ENCODE assay signal across 37 mouse cellular contexts in the genomic region with DNA sequence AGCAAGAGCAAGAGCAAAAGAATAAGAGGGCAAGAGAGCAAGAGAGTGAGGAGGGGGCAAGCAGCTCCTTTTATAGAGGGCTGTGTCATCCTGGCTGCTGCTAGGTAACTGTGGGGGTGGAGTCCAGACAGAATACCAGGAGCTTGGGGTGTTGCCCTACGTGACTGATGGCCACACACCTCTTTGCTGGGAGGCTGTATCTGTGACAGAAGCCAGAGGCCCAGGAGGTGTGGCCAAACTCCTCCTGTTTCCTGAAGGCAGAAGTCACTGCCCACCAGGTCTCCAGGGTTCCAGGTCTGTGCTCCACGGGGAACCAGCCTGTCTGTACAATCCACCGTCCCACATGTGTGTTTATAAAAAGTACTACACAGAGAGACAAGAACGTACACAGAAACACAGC. TPM values are rescaled to one million over a fixed set of nuclear protein-coding genes. Genes with fewer than 3 reads are reported as not detected.
DNase-seq lines count a peak whose midpoint lies in the region; ATAC-seq and TF ChIP-seq lines count a peak whose summit lies in the region.
"Had no signal": no experiment of that assay in that cellular context is flagged by ENCODE, and none has a peak within 500 bp of the region (broad histone marks: within the 10 kb centered on the region; RNA-seq: fewer than 3 reads in every experiment).

No protein-coding gene starts in this region.

- H3K79me2 ChIP-seq in heart, adult 2 months (replicated peaks; ENCODE audit: control insufficient read depth, insufficient read depth, low read length) = no peaks in the 10 kb centered on the region

- H3K4me3 ChIP-seq in heart, embryonic 14.5 days (ENCODE audit: control insufficient read depth in 1 of 2, insufficient read depth in 1 of 2, low read depth in 1 of 2, low read length in 2 of 2) = no peak overlapping the region
- H3K4me3 ChIP-seq in heart, adult 2 months = no peak overlapping the region
- H3K4me3 ChIP-seq in intestine, embryonic 16.5 days (ENCODE audit: low read length) = no peak overlapping the region
- H3K4me3 ChIP-seq: embryonic facial prominence, embryonic 13.5 days; forebrain, embryonic 10.5 days; hindbrain, embryonic 15.5 days; limb, embryonic 13.5 days had no signal

- 28% methylated on average over 4 of the region's 4 CpGs for WGBS in heart, embryonic 14.5 days
- 33% methylated on average over 4 of the region's 4 CpGs for WGBS in heart, adult 2 months
- WGBS in intestine, embryonic 16.5 days = 36% methylated on average over 4 of the region's 4 CpGs

- H3K9me3 ChIP-seq in heart, embryonic 14.5 days (ENCODE audit: control insufficient read depth, low read length) = no peaks in the 10 kb centered on the region
- H3K9me3 ChIP-seq in intestine, embryonic 16.5 days (ENCODE audit: control insufficient read depth, low read length) = no peaks in the 10 kb centered on the region
- H3K9me3 ChIP-seq: embryonic facial prominence, embryonic 13.5 days; forebrain, embryonic 10.5 days; hindbrain, embryonic 15.5 days; limb, embryonic 13.5 days had no signal

- H3K4me1 ChIP-seq in heart, embryonic 14.5 days (ENCODE audit: control insufficient read depth in 2 of 2, insufficient read depth in 2 of 2, low read length in 2 of 2) = peaks cover 5 to 12% of the 10 kb centered on the region in 2 experiments; a peak in 3 of 4 replicates
- H3K4me1 ChIP-seq in heart, adult 2 months (ENCODE audit: control insufficient read depth, insufficient read depth, low read length) = no peaks in the 10 kb centered on the region
- no peaks in the 10 kb centered on the region for H3K4me1 ChIP-seq in intestine, embryonic 16.5 days (ENCODE audit: control insufficient read depth, insufficient read depth, low read length)
- H3K4me1 ChIP-seq: embryonic facial prominence, embryonic 13.5 days; hindbrain, embryonic 15.5 days had no signal

- TF ChIP-seq POLR2A in heart, adult 2 months (IDR thresholded peaks at IDR 0.05; ENCODE audit: insufficient read depth, low read depth, low read length) = no peak

- DNase-seq in embryo, embryonic 9.5 days (ENCODE audit: extremely low spot score) = peak; percentile 14
- no peak for DNase-seq in embryo, embryonic 11 days
- DNase-seq in heart, adult 2 months = no peak
- peak; percentile 8 for DNase-seq in ZHBTc4 (ENCODE audit: low read depth, low spot score)
- DNase-seq in layer of hippocampus, postnatal 36 days = no peak
- DNase-seq in kidney, adult 9 months = no peak
- DNase-seq: forebrain, postnatal 0 days; right cerebral cortex, adult 18-20 months; spleen, adult 18-20 months; thymus, adult 18-20 months; thymus, postnatal 25 days had no signal

- TF ChIP-seq EP300 in heart, adult 2 months (IDR thresholded peaks at IDR 0.05; ENCODE audit: insufficient read depth, low read depth, low read length) = no peak

- 0 out of 2 replicates have a peak, but pooled peaks have one; percentile 47 for ATAC-seq in heart, embryonic 14.5 days (ENCODE audit: insufficient number of reproducible peaks, insufficient read depth, low FRiP score, low read depth)
- peak; percentile 81 for ATAC-seq in intestine, embryonic 16.5 days
- ATAC-seq: forebrain, postnatal 0 days; inflammation-experienced regulatory T-cells, adult 6 months; midbrain, embryonic 16.5 days had no signal

- H3K27ac ChIP-seq in heart, embryonic 14.5 days (replicated peaks in 1 of 2; ENCODE audit: control insufficient read depth in 1 of 2, insufficient read depth in 1 of 2, low read depth in 2 of 2, low read length in 2 of 2) = no peak overlapping the region
- no peak overlapping the region for H3K27ac ChIP-seq in heart, adult 2 months
- H3K27ac ChIP-seq in intestine, embryonic 16.5 days (ENCODE audit: low read length) = no peak overlapping the region
- H3K27ac ChIP-seq: embryonic facial prominence, embryonic 13.5 days; forebrain, embryonic 10.5 days; hindbrain, embryonic 15.5 days; limb, embryonic 13.5 days had no signal

- TF ChIP-seq CTCF in heart, adult 2 months (IDR thresholded peaks at IDR 0.05) = no peak

- no peak overlapping the region for H3K4me2 ChIP-seq in heart, embryonic 14.5 days (ENCODE audit: low read length)
- no peak overlapping the region for H3K4me2 ChIP-seq in intestine, embryonic 16.5 days (ENCODE audit: low read depth, low read length)
- H3K4me2 ChIP-seq: embryonic facial prominence, embryonic 13.5 days; hindbrain, embryonic 15.5 days; limb, embryonic 13.5 days; liver, embryonic 11.5 days; midbrain, embryonic 11.5 days had no signal

- no peak overlapping the region for H3K9ac ChIP-seq in heart, embryonic 14.5 days (ENCODE audit: low read length)
- no peak overlapping the region for H3K9ac ChIP-seq in heart, adult 2 months (ENCODE audit: low read depth, low read length)
- no peak overlapping the region for H3K9ac ChIP-seq in intestine, embryonic 16.5 days (ENCODE audit: low read depth, low read length)
- H3K9ac ChIP-seq: embryonic facial prominence, embryonic 13.5 days; forebrain, postnatal 0 days; hindbrain, embryonic 15.5 days; limb, embryonic 13.5 days had no signal

- intact Hi-C loops in heart, adult 2 months (cut with DNase I) = no loop called here

- no peaks in the 10 kb centered on the region for H3K27me3 ChIP-seq in heart, embryonic 14.5 days (ENCODE audit: control insufficient read depth, insufficient read depth, low read length)
- H3K27me3 ChIP-seq in heart, adult 2 months (ENCODE audit: control insufficient read depth, insufficient read depth, low read length) = no peaks in the 10 kb centered on the region
- no peaks in the 10 kb centered on the region for H3K27me3 ChIP-seq in intestine, embryonic 16.5 days (replicated peaks; ENCODE audit: control insufficient read depth, insufficient read depth, low read length)
- H3K27me3 ChIP-seq: embryonic facial prominence, embryonic 13.5 days; hindbrain, embryonic 15.5 days; limb, embryonic 13.5 days; Patski had no signal

- no peaks in the 10 kb centered on the region for H3K36me3 ChIP-seq in heart, embryonic 14.5 days (ENCODE audit: control insufficient read depth, insufficient read depth, low read length)
- no peaks in the 10 kb centered on the region for H3K36me3 ChIP-seq in heart, adult 2 months (ENCODE audit: control insufficient read depth, insufficient read depth, low read length)
- no peaks in the 10 kb centered on the region for H3K36me3 ChIP-seq in intestine, embryonic 16.5 days (ENCODE audit: control insufficient read depth, insufficient read depth, low read length)
- H3K36me3 ChIP-seq: embryonic facial prominence, embryonic 13.5 days; forebrain, embryonic 10.5 days; hindbrain, embryonic 15.5 days; limb, embryonic 13.5 days had no signal

RNA-seq across cellular contexts. Expression of a gene that starts 0.6 kb away (rescaled TPM):
- polyA plus RNA-seq in heart, embryonic 14.5 days (2014; fragmentation: Nextera tagmentation; extraction: Ambion mirVana) = not detected in 2 replicates
- under 1 TPM in 1 of 2 experiments, not detected in 1; 0.11 TPM for total RNA-seq in heart, adult 2 months (2021)
- not detected in 2 replicates for polyA plus RNA-seq in heart, adult 2 months (2012; rRNA removed)
- not detected in 2 replicates for polyA plus RNA-seq in intestine, embryonic 16.5 days (2015; fragmentation: Nextera tagmentation; extraction: Ambion mirVana)
- total RNA-seq in layer of hippocampus, postnatal 36 days (2021) = not detected
- total RNA-seq: adrenal gland, postnatal 14 days; forebrain, postnatal 0 days; gastrocnemius, postnatal 10 days; granulocyte monocyte progenitor cell, adult 5-6 weeks; heart, postnatal 4 days; layer of hippocampus, adult 18-20 months; layer of hippocampus, postnatal 14 days; left cerebral cortex, adult 8-10 months; left cerebral cortex, postnatal 36 days; MEL; neutrophil, adult 5-6 weeks had no signal
- polyA plus RNA-seq: forebrain, embryonic 10.5 days; forebrain, postnatal 0 days; heart, embryonic 16.5 days; inflammation-experienced regulatory T-cells, adult 6 months; kidney, embryonic 14.5 days; limb, embryonic 13.5 days; liver, embryonic 11.5 days; liver, embryonic 16.5 days; lung, embryonic 16.5 days; midbrain, embryonic 11.5 days; neural tube, embryonic 11.5 days had no signal

Comparison
In these comparisons a context has a peak if more than half of its experiments do, and no peak if none do; other contexts are left out.
1. DNase-seq: peak in embryo, embryonic 9.5 days (single experiment) and ZHBTc4 (single experiment); none in embryo, embryonic 11 days (single experiment), heart, adult 2 months (0 of 2), layer of hippocampus, postnatal 36 days (0 of 2) and kidney, adult 9 months (single experiment).